Mouse (Mus musculus): ENCODE measurements around the gene Gps2. TPM values are rescaled to one million over a fixed set of nuclear protein-coding genes. Genes with fewer than 3 reads are reported as not detected.

The Gps2 gene
- total RNA-seq, 2 experiments from 2014 or later: 50.8 to 55.8 TPM

- DNase-seq (ENCODE audit: low spot score): no peak
Measured at GRCm38 (mm10) chr11:69960616-69961015, 46.9 kb downstream of the Gps2 start.

GRCm38 (mm10) chr11:69961841-69962240, 48.2 kb downstream of the Gps2 start:
- no peak for DNase-seq (ENCODE audit: low spot score)

- DNase-seq (ENCODE audit: low spot score): no peak
Measured at GRCm38 (mm10) chr11:69964650-69965270, 51.1 kb downstream of the Gps2 start, which contains the start of gene Cldn7. TSS of gene Cldn7 (plus strand) at chr11:69964779.

GRCm38 (mm10) chr11:69965271-69966005, 51.8 kb downstream of the Gps2 start:
- DNase-seq (ENCODE audit: low spot score): no peak

Small RNAs within 50 kb of the gene (microRNA-seq; reads per million reads assigned to microRNA genes)
- not detected for gene Mir6924

Other genes with a start within 250 kb of the Gps2 start
- gene Cd68, start 247.7 kb upstream of the Gps2 start, total RNA-seq (2021): 1 to 10 TPM; 1.2 to 4.0 TPM
- 10 to 100 TPM; 69.6 to 97.7 TPM for gene Eif4a1, start 241.5 kb upstream of the Gps2 start, total RNA-seq (2021)
- 10 to 100 TPM; 21.9 to 25.4 TPM for gene Senp3, start 231.8 kb upstream of the Gps2 start, total RNA-seq (2021)
- gene Tnfsf13, start 228.1 kb upstream of the Gps2 start, total RNA-seq (2021): under 1 TPM; 0.62 to 0.64 TPM
- gene Tnfsf12, start 218.0 kb upstream of the Gps2 start, total RNA-seq (2021): 10 to 100 TPM in 1 of 2 experiments, 1 to 10 TPM in 1; 7.4 to 10.4 TPM
- 1 to 10 TPM; 1.1 to 1.3 TPM for gene Tnfsfm13, start 217.8 kb upstream of the Gps2 start, total RNA-seq (2021)
- 10 to 100 TPM; 33.0 to 33.9 TPM for gene Polr2a, start 155.3 kb upstream of the Gps2 start, total RNA-seq (2021)
- gene Slc35g3, start 151.9 kb upstream of the Gps2 start, total RNA-seq (2021): not detected
- 10 to 100 TPM; 37.1 to 37.5 TPM for gene Zbtb4, start 148.0 kb upstream of the Gps2 start, total RNA-seq (2021)
- 10 to 100 TPM; 30.6 to 31.2 TPM for gene Chrnb1, start 117.9 kb upstream of the Gps2 start, total RNA-seq (2021)
- gene Fgf11, start 112.0 kb upstream of the Gps2 start, total RNA-seq (2021): 1 to 10 TPM; 3.5 to 4.0 TPM
- gene Tmem102, start 108.3 kb upstream of the Gps2 start, total RNA-seq (2021): under 1 TPM; 0.14 to 0.18 TPM
- gene Gm39566, start 98.6 kb upstream of the Gps2 start, total RNA-seq (2021): not detected
- gene Spem2, start 95.4 kb upstream of the Gps2 start, total RNA-seq (2021): not detected
- not detected for gene Spem1, start 91.7 kb upstream of the Gps2 start, total RNA-seq (2021)
- 1 to 10 TPM; 1.9 to 2.9 TPM for gene Nlgn2, start 76.1 kb upstream of the Gps2 start, total RNA-seq (2021)
- 100 to 1,000 TPM; 141 to 164 TPM for gene Tmem256, start 75.4 kb upstream of the Gps2 start, total RNA-seq (2021)
- gene Plscr3, start 67.5 kb upstream of the Gps2 start, total RNA-seq (2021): 10 to 100 TPM; 10.1 to 12.7 TPM
- gene Tnk1, start 55.2 kb upstream of the Gps2 start, total RNA-seq (2021): under 1 TPM in 1 of 2 experiments, not detected in 1; 0.07 TPM
- gene Tmem95, start 35.9 kb upstream of the Gps2 start, total RNA-seq (2021): not detected
- gene Kctd11, start 32.5 kb upstream of the Gps2 start, total RNA-seq (2021): 1 to 10 TPM; 1.3 to 1.5 TPM
- gene Acap1, start 18.3 kb upstream of the Gps2 start, total RNA-seq (2021): under 1 TPM; 0.21 to 0.30 TPM
- gene 2810408A11Rik, start 12.9 kb upstream of the Gps2 start, total RNA-seq (2021): under 1 TPM; 0.24 to 0.25 TPM
- gene Neurl4, start 12.8 kb upstream of the Gps2 start, total RNA-seq (2021): 10 to 100 TPM; 25.9 to 27.4 TPM
- 100 to 1,000 TPM; 408 to 425 TPM for gene Eif5a, start 8.1 kb downstream of the Gps2 start, total RNA-seq (2021)
- gene Ybx2, start 21.9 kb downstream of the Gps2 start, total RNA-seq (2021): 10 to 100 TPM in 1 of 2 experiments, 1 to 10 TPM in 1; 9.3 to 11.4 TPM
- gene Slc2a4, start 34.3 kb downstream of the Gps2 start, total RNA-seq (2021): 100 to 1,000 TPM; 424 to 439 TPM
- gene Cldn7, start 50.9 kb downstream of the Gps2 start, total RNA-seq (2021): not detected
- gene Ctdnep1, start 67.3 kb downstream of the Gps2 start, total RNA-seq (2021): 100 to 1,000 TPM; 222 to 237 TPM
- gene Elp5, start 68.6 kb downstream of the Gps2 start, total RNA-seq (2021): 10 to 100 TPM; 35.1 to 35.3 TPM
- 100 to 1,000 TPM; 211 to 222 TPM for gene Gabarap, start 77.3 kb downstream of the Gps2 start, total RNA-seq (2021)
- 10 to 100 TPM; 18.0 to 19.2 TPM for gene Phf23, start 81.9 kb downstream of the Gps2 start, total RNA-seq (2021)
- 1 to 10 TPM; 3.5 to 4.3 TPM for gene Dvl2, start 86.7 kb downstream of the Gps2 start, total RNA-seq (2021)
- 100 to 1,000 TPM; 319 to 378 TPM for gene Acadvl, start 101.5 kb downstream of the Gps2 start, total RNA-seq (2021)
- 1 to 10 TPM; 3.4 to 5.3 TPM for gene Dlg4, start 103.1 kb downstream of the Gps2 start, total RNA-seq (2021)
- not detected for gene Asgr1, start 140.2 kb downstream of the Gps2 start, total RNA-seq (2021)
- under 1 TPM in 1 of 2 experiments, not detected in 1; 0.47 TPM for gene Asgr2, start 178.8 kb downstream of the Gps2 start, total RNA-seq (2021)
- 1 to 10 TPM in 1 of 2 experiments, under 1 TPM in 1; 0.87 to 2.0 TPM for gene Mgl2, start 216.4 kb downstream of the Gps2 start, total RNA-seq (2021)
- 1 to 10 TPM; 3.2 to 3.3 TPM for gene Clec10a, start 242.3 kb downstream of the Gps2 start, total RNA-seq (2021)

All from gastrocnemius, adult 18-20 months (tissue).